Mouse (Mus musculus) C2C12 (cell line): ENCODE data around the gene Gpatch3. TPM values are rescaled to one million over a fixed set of nuclear protein-coding genes. Genes with fewer than 3 reads are reported as not detected.

ENCODE experiments used
- H3K27me3 ChIP-seq: one replicate; pipeline ENCODE4 v1.6.1; 2011; ENCODE audit not compliant: control insufficient read depth, insufficient read depth, insufficient read length
- H3K36me3 ChIP-seq: one replicate; pipeline ENCODE4 v1.6.1; 2011; ENCODE audit not compliant: control insufficient read depth, insufficient read depth
- H3K4me3 ChIP-seq: one replicate; pipeline ENCODE4 v1.5.1; 2011; ENCODE audit warnings: mild to moderate bottlenecking, control low read depth; ENCODE audit not compliant: poor library complexity, insufficient read depth, severe bottlenecking
- H3K79me2 ChIP-seq: one replicate; pipeline ENCODE4 v1.6.1; 2011; ENCODE audit not compliant: control insufficient read depth, insufficient read depth
- H3K79me3 ChIP-seq: one replicate; pipeline ENCODE4 v1.6.1; 2011; ENCODE audit warnings: low read depth, control low read depth
- H3ac ChIP-seq: one replicate; pipeline ENCODE3; 2011; ENCODE audit warnings: low read depth; ENCODE audit not compliant: control insufficient read depth, insufficient read length
- CEBPB ChIP-seq: IDR thresholded peaks from one replicate; pipeline ENCODE4 v1.6.1; 2011; ENCODE audit warnings: low read depth, mild to moderate bottlenecking, control low read depth, moderate library complexity
- CTCF ChIP-seq: IDR thresholded peaks from one replicate; pipeline ENCODE4 v1.5.1; 2011; ENCODE audit not compliant: control insufficient read depth, insufficient read depth, insufficient read length
- FOSL1 ChIP-seq: IDR thresholded peaks from one replicate; pipeline ENCODE4 v1.8.0; 2011; ENCODE audit warnings: mild to moderate bottlenecking, low read length; ENCODE audit not compliant: poor library complexity, insufficient read depth, severe bottlenecking
- MAX ChIP-seq: IDR thresholded peaks from one replicate; pipeline ENCODE4 v1.6.1; 2011; ENCODE audit warnings: mild to moderate bottlenecking, control low read depth
- MYOD1 ChIP-seq: IDR thresholded peaks from one replicate; pipeline ENCODE4 v1.6.1; 2011; ENCODE audit warnings: low read depth; ENCODE audit not compliant: control insufficient read depth, insufficient read length
- MYOG ChIP-seq: IDR thresholded peaks from one replicate; pipeline ENCODE4 v1.6.1; 2011; ENCODE audit not compliant: control insufficient read depth, insufficient read length; ENCODE audit errors: extremely low read depth
- USF1 ChIP-seq: IDR thresholded peaks from one replicate; pipeline ENCODE4 v1.6.1; 2011; ENCODE audit warnings: low read depth, mild to moderate bottlenecking, control low read depth, moderate library complexity
- polyA plus RNA-seq: library from polyadenylated mRNA; unstranded; fragments of >200 nt; fragmentation: generic; extraction: Trizol; gene quantifications from one replicate; pipeline ENCODE4 v1.2.1, GENCODE M21; 2012; ENCODE audit warnings: missing spikeins

Gene Gpatch3
- polyA plus RNA-seq, 1 experiment = 6.9 TPM

DNA sequence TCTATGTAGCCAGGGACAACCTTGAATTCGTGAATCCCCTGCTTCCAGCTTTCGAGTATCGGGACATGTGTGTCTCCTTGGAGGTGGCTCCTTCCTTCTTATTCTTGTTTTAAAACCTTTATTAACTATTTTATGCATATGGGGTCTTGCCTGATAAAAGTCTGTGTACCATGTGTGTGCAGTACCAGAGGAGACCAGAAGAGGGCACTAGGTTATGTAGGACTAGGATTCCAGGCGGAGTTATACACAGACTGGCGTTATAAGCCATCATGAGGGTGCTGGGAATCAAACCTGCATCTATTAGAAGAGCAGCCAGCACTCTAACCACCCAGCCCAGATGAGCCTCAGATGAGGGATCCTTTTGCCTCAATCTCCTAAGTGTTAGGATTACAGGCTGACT is 37.3 kb downstream of the Gpatch3 start:
- Histone ChIP-seq H3K36me3 (peaks cover 9% of the 10 kb centered on the region), H3K79me3 (no peaks in the 10 kb centered on the region), H3ac (no peak overlapping the region), H3K79me2 (no peaks in the 10 kb centered on the region), H3K4me3 (no peak overlapping the region), H3K27me3 (no peaks in the 10 kb centered on the region)
- no peak for TF ChIP-seq MAX
- no peak for TF ChIP-seq MYOD1
- TF ChIP-seq USF1 = no peak
- TF ChIP-seq CEBPB = no peak
- no peak for TF ChIP-seq FOSL1
- TF ChIP-seq MYOG = no peak
- no peak for TF ChIP-seq CTCF

DNA sequence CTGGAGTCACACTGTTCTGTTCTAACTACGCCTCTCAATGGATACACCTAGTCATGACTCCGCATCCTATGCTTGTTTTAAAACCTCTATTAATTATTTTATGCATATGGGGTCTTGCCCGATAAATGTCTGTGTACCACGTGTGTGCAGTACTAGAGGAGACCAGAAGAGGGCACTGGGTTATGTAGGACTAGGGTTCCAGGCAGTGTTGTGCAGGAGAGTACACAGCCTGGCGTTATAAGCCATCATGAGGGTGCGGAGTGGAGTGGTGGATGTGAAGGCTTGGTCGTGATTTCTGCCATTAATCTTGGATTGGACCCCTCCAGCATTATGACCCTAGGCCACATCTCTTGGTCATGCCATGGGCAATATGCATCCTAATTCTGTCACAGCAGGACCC is 37.9 kb downstream of the Gpatch3 start:
- Histone ChIP-seq H3K27me3 (no peaks in the 10 kb centered on the region), H3K4me3 (no peak overlapping the region), H3K79me2 (no peaks in the 10 kb centered on the region), H3K79me3 (no peaks in the 10 kb centered on the region), H3ac (no peak overlapping the region), H3K36me3 (peaks cover 9% of the 10 kb centered on the region)
- no peak for TF ChIP-seq MAX

DNA sequence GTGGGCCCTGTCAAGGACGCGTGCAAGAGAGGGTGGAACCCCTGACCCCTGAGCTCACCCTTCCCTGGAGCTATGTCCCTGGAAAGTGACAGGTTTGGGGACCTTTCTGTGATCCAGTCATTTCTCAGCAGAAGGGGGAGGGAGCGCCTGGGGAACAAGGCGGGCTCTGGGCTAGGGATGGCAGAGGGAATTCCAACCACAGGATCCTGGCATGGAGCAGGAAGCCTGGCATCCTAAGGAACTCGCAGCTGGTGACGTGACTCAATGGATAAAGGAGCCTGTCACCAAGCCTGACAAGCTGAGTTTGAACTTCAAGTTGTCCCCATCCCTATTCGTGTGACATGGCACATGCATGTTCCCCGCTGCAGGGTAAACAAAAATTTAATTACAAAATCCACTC is 38.5 kb downstream of the Gpatch3 start:
- H3K4me3 ChIP-seq = no peak overlapping the region
- H3K36me3 ChIP-seq = peaks cover 9% of the 10 kb centered on the region
- H3K79me3 ChIP-seq = no peaks in the 10 kb centered on the region
- H3K27me3 ChIP-seq = no peaks in the 10 kb centered on the region
- TF ChIP-seq MYOD1 (peak; percentile 26), CEBPB (no peak)
- no peak overlapping the region for H3ac ChIP-seq
- no peaks in the 10 kb centered on the region for H3K79me2 ChIP-seq

DNA sequence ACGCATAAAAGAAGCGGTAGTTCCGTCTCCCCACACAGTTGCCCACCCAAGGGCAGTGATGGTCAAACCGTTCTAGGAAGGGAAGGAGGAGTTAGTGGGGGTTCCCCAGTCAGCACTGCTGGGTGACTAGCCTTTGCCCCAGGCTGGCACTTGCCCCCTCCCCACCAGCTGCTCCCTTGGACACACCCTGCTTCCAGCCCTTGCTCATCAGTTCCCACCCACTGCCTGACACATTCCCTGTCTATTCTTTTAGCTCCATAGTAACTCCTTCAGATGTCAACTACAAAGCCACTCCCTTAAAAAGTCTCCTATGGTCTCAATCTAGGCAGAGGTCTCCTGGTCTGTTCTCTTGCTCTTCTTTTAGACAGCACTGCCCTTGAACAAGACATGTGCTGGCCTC is 39.3 kb downstream of the Gpatch3 start:
- Histone ChIP-seq H3ac (no peak overlapping the region), H3K4me3 (no peak overlapping the region), H3K79me2 (no peaks in the 10 kb centered on the region), H3K27me3 (no peaks in the 10 kb centered on the region), H3K79me3 (no peaks in the 10 kb centered on the region), H3K36me3 (peaks cover 4% of the 10 kb centered on the region)
- no peak for TF ChIP-seq CEBPB
- TF ChIP-seq FOSL1 = no peak
- TF ChIP-seq MAX = no peak
- no peak for TF ChIP-seq CTCF
- TF ChIP-seq MYOG = no peak
- TF ChIP-seq MYOD1 = no peak
- no peak for TF ChIP-seq USF1

DNA sequence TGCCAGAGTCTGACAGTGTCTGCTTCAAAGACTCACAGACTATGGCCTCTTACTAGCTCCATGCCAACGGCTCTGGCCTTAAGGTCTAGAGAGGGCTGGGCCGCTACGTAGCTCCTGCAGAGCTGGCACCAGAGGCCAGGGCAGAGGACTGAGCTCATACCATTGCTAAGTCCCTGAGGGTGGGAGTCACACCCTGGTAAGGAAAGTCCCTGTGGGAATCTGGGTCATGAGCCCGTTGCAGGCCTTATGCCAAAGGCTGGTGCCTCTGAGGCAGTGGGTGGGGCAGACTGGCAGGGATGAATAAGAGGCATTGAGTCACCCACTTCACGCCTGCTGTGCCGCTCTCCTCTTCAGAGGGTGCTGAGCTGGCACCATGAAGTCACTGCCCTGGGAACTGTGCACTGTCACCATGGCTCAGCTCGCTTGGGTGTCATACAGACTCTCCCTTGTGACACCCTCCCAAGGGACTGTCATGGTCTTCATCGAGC is 39.8 kb downstream of the Gpatch3 start:
- Histone ChIP-seq H3ac (no peak overlapping the region), H3K79me3 (no peaks in the 10 kb centered on the region), H3K4me3 (no peak overlapping the region), H3K27me3 (no peaks in the 10 kb centered on the region), H3K79me2 (no peaks in the 10 kb centered on the region), H3K36me3 (peaks cover 4% of the 10 kb centered on the region)
- peak; percentile 95 for TF ChIP-seq MAX
- TF ChIP-seq FOSL1 = peak; percentile 10
- TF ChIP-seq MYOG = no peak
- peak; percentile 30 for TF ChIP-seq USF1
- peak; percentile 29 for TF ChIP-seq MYOD1

DNA sequence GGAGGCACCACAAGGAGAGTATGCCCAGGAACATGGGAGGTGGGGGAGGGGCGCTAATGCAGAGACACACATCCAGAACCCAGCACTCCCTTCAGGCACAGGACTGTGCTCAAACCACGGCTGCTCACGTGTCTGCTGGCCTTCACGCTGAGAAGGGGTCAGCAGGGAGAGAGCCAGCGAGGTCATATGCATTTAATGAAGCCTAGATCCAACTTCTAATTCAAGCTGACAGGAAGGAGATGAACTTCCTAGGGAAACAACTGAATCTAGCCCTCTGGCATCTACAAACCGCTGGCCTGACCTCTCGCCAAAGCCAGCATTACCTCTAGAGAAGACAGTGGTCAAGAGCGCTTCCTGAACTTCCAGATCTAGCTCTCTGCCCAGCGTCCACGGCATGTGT is 40.9 kb downstream of the Gpatch3 start:
- no peaks in the 10 kb centered on the region for H3K79me2 ChIP-seq
- H3K27me3 ChIP-seq = no peaks in the 10 kb centered on the region
- no peak overlapping the region for H3K4me3 ChIP-seq
- H3K36me3 ChIP-seq = peaks cover 4% of the 10 kb centered on the region
- H3ac ChIP-seq = no peak overlapping the region
- H3K79me3 ChIP-seq = peaks cover 1% of the 10 kb centered on the region
- TF ChIP-seq MYOD1 = no peak
- TF ChIP-seq FOSL1 = no peak
- TF ChIP-seq CEBPB = no peak
- TF ChIP-seq MYOG = no peak
- no peak for TF ChIP-seq MAX
- no peak for TF ChIP-seq CTCF
- TF ChIP-seq USF1 = no peak
